Mouse (Mus musculus): ENCODE data around the gene Rpl13a. TPM values are rescaled to one million over a fixed set of nuclear protein-coding genes. Genes with fewer than 3 reads are reported as not detected.
"Not testable (repeated sequence)": the region's sequence is repeated elsewhere in the genome, so short reads cannot be mapped to it uniquely, and the experiment has no call there.

The Rpl13a gene
- 998 and 1,188 TPM in 2 replicates for polyA plus RNA-seq (2015; fragmentation: Nextera tagmentation; extraction: Ambion mirVana)

GRCm38 (mm10) chr7:45128624-45129246, at the start of gene Rpl13a:
Rpl13a (minus strand) TSS chr7:45128761.
- H3K9ac ChIP-seq = peak within 1 kb of the TSS; percentile 98
- WGBS = under 1% methylated on average over 48 of the region's 48 CpGs
- peak; percentile 94 for ATAC-seq

GRCm38 (mm10) chr7:45176356-45176755, 47.8 kb upstream of the Rpl13a start:
- Histone ChIP-seq H3K4me2 (peak overlapping the region; percentile 46), H3K4me3 (peak overlapping the region; percentile 25), H3K36me3 (ENCODE audit: poor library complexity, severe bottlenecking) (no peaks in the 10 kb centered on the region), H3K9me3 (replicated peaks) (no peaks in the 10 kb centered on the region), H3K27ac (no peak overlapping the region), H3K4me1 (peaks cover 18% of the 10 kb centered on the region), H3K27me3 (peaks cover 96% of the 10 kb centered on the region), H3K9ac (no peak overlapping the region)
- no peak for ATAC-seq
- 2% methylated on average over 27 of the region's 31 CpGs for WGBS

More at GRCm38 (mm10) chr7:45128624-45129246, at the start of gene Rpl13a:
- H3K27me3 ChIP-seq = no peaks in the 10 kb centered on the region
- peak within 1 kb of the TSS; percentile 82 for H3K4me3 ChIP-seq
- H3K36me3 ChIP-seq (ENCODE audit: poor library complexity, severe bottlenecking) = peaks cover 26% of the 10 kb centered on the region
- H3K4me2 ChIP-seq = peak within 1 kb of the TSS; percentile 90
- H3K9me3 ChIP-seq (replicated peaks) = no peaks in the 10 kb centered on the region
- peaks cover 37% of the 10 kb centered on the region for H3K4me1 ChIP-seq
- peak within 1 kb of the TSS; percentile 93 for H3K27ac ChIP-seq

DNA sequence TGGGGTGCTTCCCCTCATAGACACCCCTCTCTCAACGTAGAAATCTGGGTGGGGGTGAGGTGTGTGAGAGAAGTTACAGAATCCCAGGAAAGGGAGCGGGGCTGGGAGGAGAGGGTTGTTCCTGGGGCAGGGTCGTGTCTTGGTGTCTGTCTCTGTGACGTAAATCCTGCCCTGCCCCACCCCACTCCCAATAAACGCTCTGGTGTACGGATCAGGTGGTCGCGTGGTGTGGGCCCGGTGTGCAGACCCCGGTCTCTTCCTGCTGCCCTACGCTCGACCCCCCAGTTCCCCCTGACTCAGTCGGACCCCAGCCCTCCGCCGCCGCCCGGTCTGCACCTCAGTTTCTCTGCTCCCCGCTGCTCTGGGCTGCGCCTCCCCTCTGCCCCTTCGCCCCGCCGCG, 47.4 kb upstream of the Rpl13a start:
- peaks cover 92% of the 10 kb centered on the region for H3K27me3 ChIP-seq
- H3K4me3 ChIP-seq = peak overlapping the region; percentile 25
- H3K9me3 ChIP-seq (replicated peaks) = no peaks in the 10 kb centered on the region
- H3K4me2 ChIP-seq = peak overlapping the region; percentile 46
- 2% methylated on average over 23 of the region's 23 CpGs for WGBS
- H3K27ac ChIP-seq = no peak overlapping the region
- ATAC-seq = no peak
- peaks cover 14% of the 10 kb centered on the region for H3K4me1 ChIP-seq
- no peak overlapping the region for H3K9ac ChIP-seq
- H3K36me3 ChIP-seq (ENCODE audit: poor library complexity, severe bottlenecking) = no peaks in the 10 kb centered on the region

GRCm38 (mm10) chr7:45175398-45175797, 46.8 kb upstream of the Rpl13a start:
- Histone ChIP-seq H3K4me2 (no peak overlapping the region), H3K36me3 (ENCODE audit: poor library complexity, severe bottlenecking) (no peaks in the 10 kb centered on the region), H3K27ac (no peak overlapping the region), H3K9me3 (replicated peaks) (no peaks in the 10 kb centered on the region), H3K9ac (no peak overlapping the region), H3K4me1 (peaks cover 13% of the 10 kb centered on the region), H3K27me3 (peaks cover 92% of the 10 kb centered on the region), H3K4me3 (no peak overlapping the region)
- no peak for ATAC-seq
- under 1% methylated on average over 13 of the region's 13 CpGs for WGBS

GRCm38 (mm10) chr7:45174567-45175280, 46.2 kb upstream of the Rpl13a start:
- 2% methylated on average over 29 of the region's 29 CpGs for WGBS
- Histone ChIP-seq H3K4me2 (peak overlapping the region; percentile 34), H3K9me3 (replicated peaks) (no peaks in the 10 kb centered on the region), H3K4me3 (peak overlapping the region; percentile 6; the same call in 1 of the 2 replicates), H3K36me3 (ENCODE audit: poor library complexity, severe bottlenecking) (no peaks in the 10 kb centered on the region), H3K27me3 (peaks cover 92% of the 10 kb centered on the region), H3K27ac (no peak overlapping the region), H3K9ac (0 out of 2 replicates have a peak overlapping the region, but pooled peaks have one; percentile 23), H3K4me1 (peaks cover 13% of the 10 kb centered on the region)
- no peak for ATAC-seq

DNA sequence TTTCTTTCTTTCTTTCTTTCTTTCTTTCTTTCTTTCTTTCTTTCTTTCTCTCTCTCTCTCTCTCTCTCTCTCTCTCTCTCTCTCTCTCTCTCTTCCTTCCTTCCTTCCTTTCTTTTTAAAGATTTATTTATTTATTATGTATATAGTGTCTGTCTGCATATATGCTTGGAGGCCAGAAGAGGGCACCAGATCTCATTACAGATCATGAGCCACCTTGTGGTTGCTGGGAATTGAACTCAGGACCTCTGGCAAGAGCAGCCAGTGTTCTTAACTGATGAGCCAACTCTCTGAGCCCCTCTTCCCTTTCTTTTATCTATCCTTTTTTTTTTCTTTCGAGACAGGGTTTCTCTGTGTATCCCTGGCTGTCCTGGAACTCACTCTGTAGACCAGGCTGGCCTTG, 45.2 kb upstream of the Rpl13a start:
- peaks cover 92% of the 10 kb centered on the region for H3K27me3 ChIP-seq
- not testable (repeated sequence) for H3K4me2 ChIP-seq; H3K36me3 ChIP-seq (ENCODE audit: poor library complexity, severe bottlenecking); H3K4me3 ChIP-seq; H3K9me3 ChIP-seq (replicated peaks); H3K27ac ChIP-seq; H3K9ac ChIP-seq; ATAC-seq
- WGBS = 69% methylated on average over 1 of the region's 1 CpGs
- H3K4me1 ChIP-seq = peaks cover 15% of the 10 kb centered on the region

- H3K4me1 ChIP-seq = peaks cover 23% of the 10 kb centered on the region
- no peak overlapping the region for H3K4me3 ChIP-seq
- H3K9me3 ChIP-seq (replicated peaks) = no peaks in the 10 kb centered on the region; the same call in 1 of the 2 replicates
- H3K9ac ChIP-seq = no peak overlapping the region
- H3K36me3 ChIP-seq (ENCODE audit: poor library complexity, severe bottlenecking) = no peaks in the 10 kb centered on the region
- peaks cover 92% of the 10 kb centered on the region for H3K27me3 ChIP-seq
- H3K27ac ChIP-seq = no peak overlapping the region
- no peak for ATAC-seq
- H3K4me2 ChIP-seq = no peak overlapping the region
- WGBS = 55% methylated on average over 7 of the region's 7 CpGs
Measured at GRCm38 (mm10) chr7:45172974-45173373, 44.4 kb upstream of the Rpl13a start.

- 95% methylated on average over 3 of the region's 3 CpGs for WGBS
- no peak overlapping the region for H3K4me3 ChIP-seq
Measured at GRCm38 (mm10) chr7:45169495-45169894, 40.9 kb upstream of the Rpl13a start.

DNA sequence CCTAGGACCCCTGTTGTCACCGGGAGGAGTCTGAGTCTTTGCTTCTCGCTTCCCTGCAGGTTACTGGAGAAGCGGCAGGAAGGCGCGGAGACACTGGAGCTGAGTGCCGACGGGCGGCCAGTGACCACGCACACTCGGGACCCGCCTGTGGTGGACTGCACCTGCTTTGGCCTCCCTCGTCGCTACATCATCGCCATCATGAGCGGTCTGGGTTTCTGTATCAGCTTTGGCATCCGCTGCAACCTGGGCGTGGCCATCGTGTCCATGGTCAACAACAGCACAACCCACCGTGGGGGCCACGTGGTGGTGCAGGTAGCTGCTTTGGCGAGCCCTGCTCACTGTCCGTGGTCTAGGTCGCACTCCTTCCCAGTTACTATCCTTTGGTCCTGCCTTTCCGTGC, 40.1 kb upstream of the Rpl13a start:
- peak overlapping the region; percentile 26; the same call in 1 of the 2 replicates for H3K9ac ChIP-seq
- peak overlapping the region; percentile 38 for H3K4me2 ChIP-seq
- H3K27ac ChIP-seq = no peak overlapping the region
- ATAC-seq = no peak
- no peaks in the 10 kb centered on the region; the same call in 1 of the 2 replicates for H3K9me3 ChIP-seq (replicated peaks)
- H3K36me3 ChIP-seq (ENCODE audit: poor library complexity, severe bottlenecking) = no peaks in the 10 kb centered on the region
- H3K4me1 ChIP-seq = peaks cover 26% of the 10 kb centered on the region
- H3K4me3 ChIP-seq = peak overlapping the region; percentile 16; the same call in 1 of the 2 replicates
- 3% methylated on average over 23 of the region's 24 CpGs for WGBS
- H3K27me3 ChIP-seq = peaks cover 93% of the 10 kb centered on the region

More at GRCm38 (mm10) chr7:45169495-45169894, 40.9 kb upstream of the Rpl13a start:
- ATAC-seq = no peak
- Histone ChIP-seq H3K27me3 (peaks cover 92% of the 10 kb centered on the region), H3K4me2 (no peak overlapping the region), H3K27ac (no peak overlapping the region), H3K9ac (no peak overlapping the region), H3K9me3 (replicated peaks) (no peaks in the 10 kb centered on the region; the same call in 1 of the 2 replicates), H3K4me1 (peaks cover 22% of the 10 kb centered on the region), H3K36me3 (ENCODE audit: poor library complexity, severe bottlenecking) (no peaks in the 10 kb centered on the region)

DNA sequence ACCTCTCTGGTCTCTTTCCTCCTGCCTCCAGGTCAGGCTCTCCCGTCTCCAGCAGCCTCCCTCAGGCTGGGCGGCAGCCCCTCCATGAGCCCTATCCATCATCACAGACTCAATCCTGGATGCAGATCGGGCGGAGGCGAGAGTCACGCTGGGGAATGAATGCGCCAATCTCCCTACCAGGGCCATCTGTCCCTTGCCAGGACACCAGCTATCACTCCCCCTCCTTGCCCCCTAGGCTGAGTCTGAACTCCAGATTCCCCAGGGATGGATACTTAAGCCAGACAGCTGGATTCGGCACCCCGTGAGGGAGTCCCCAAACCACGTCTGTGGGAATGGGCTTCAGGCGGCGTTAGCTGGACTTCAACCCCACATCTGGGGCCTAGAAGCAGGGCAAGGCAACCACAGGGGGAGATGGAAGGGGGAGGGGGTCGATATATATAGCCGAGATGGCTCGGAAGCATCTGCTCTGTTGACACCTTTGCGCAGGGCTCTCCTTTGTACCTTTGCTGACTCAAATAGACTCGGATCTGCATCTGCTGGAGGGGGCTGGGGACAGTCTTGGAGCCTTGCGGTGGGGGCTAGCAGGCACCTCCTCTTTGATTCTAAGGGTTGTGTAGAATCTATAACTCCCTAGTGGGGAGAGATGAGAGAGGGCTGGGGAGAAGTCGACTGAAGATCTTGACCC, 39.3 kb upstream of the Rpl13a start:
- H3K4me2 ChIP-seq = peak overlapping the region; percentile 38
- peaks cover 29% of the 10 kb centered on the region for H3K4me1 ChIP-seq
- H3K27me3 ChIP-seq = peaks cover 96% of the 10 kb centered on the region
- H3K27ac ChIP-seq = peak overlapping the region; percentile 37
- peak overlapping the region; percentile 51 for H3K9ac ChIP-seq
- 2% methylated on average over 19 of the region's 19 CpGs for WGBS
- H3K36me3 ChIP-seq (ENCODE audit: poor library complexity, severe bottlenecking) = no peaks in the 10 kb centered on the region
- peak overlapping the region; percentile 16 for H3K4me3 ChIP-seq
- no peak for ATAC-seq
- H3K9me3 ChIP-seq (replicated peaks) = no peaks in the 10 kb centered on the region; the same call in 1 of the 2 replicates

DNA sequence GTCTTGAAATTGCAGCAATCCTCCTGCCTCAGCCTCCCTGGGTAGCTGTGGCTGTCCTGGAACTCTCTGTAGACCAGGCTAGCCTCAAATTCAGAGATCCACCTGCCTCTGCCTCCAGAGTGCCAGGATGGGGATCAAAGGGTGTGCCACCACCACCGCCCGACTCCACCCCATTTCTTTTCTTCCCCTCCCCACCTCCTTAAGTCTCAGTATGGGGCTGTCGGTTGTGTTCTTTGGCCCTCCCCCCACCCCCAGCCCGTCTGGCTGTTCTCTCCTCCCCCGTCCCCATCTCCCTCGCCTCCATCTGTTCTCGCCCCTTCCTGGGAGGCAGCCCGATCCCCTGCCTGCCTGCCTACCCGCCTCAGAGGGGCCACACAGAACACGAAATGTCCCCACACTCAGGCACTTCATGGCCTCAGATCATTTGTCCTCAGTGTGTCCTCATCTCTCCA, 38.4 kb upstream of the Rpl13a start:
- Histone ChIP-seq H3K36me3 (ENCODE audit: poor library complexity, severe bottlenecking) (no peaks in the 10 kb centered on the region), H3K4me1 (peaks cover 36% of the 10 kb centered on the region), H3K4me3 (peak overlapping the region; percentile 16), H3K27ac (peak overlapping the region; percentile 37), H3K4me2 (peak overlapping the region; percentile 38), H3K27me3 (peaks cover 94% of the 10 kb centered on the region), H3K9me3 (replicated peaks) (no peaks in the 10 kb centered on the region; the same call in 1 of the 2 replicates), H3K9ac (no peak overlapping the region)
- WGBS = 15% methylated on average over 10 of the region's 10 CpGs
- ATAC-seq = no peak
